Mouse (Mus musculus): ENCODE data around the gene Adam6b. TPM values are rescaled to one million over a fixed set of nuclear protein-coding genes. Genes with fewer than 3 reads are reported as not detected.

Gene Adam6b
- polyA plus RNA-seq, 1 experiment from 2014 or later = not detected

Other genes starting within 250 kb of the Adam6b start
- not detected in 2 replicates for gene Adam6a, start 54.4 kb downstream of the Adam6b start, polyA plus RNA-seq (2015; fragmentation: Nextera tagmentation; extraction: Ambion mirVana)

Data from forebrain, embryonic 16.5 days (tissue).